Mouse (Mus musculus) forebrain, embryonic 12.5 days (tissue): Measurements from ENCODE around the gene Epp13. TPM values are rescaled to one million over a fixed set of nuclear protein-coding genes. Genes with fewer than 3 reads are reported as not detected.
"Not testable (repeated sequence)": the region's sequence is repeated elsewhere in the genome, so short reads cannot be mapped to it uniquely, and the experiment has no call there.

Experiments used
- ATAC-seq: fragments of 200-750 bp; cut with Nextera tagmentation; 2 replicates; pipeline ENCODE4 v1.8.0; 2017; ENCODE audit warnings: moderate TSS enrichment; ENCODE audit not compliant: low FRiP score
- H3K27ac ChIP-seq: fragments of 300-500 bp; sonication (generic); 2 replicates; pipeline ENCODE4 v1.5.1; 2016; ENCODE audit warnings: mild to moderate bottlenecking
- H3K27me3 ChIP-seq: fragments of 300-500 bp; sonication (generic); 2 replicates; pipeline ENCODE4 v1.6.1; 2016; ENCODE audit warnings: mild to moderate bottlenecking
- H3K36me3 ChIP-seq: fragments of 300-500 bp; sonication (generic); replicated peaks from 2 replicates; pipeline ENCODE4 v1.6.1; 2016; ENCODE audit warnings: mild to moderate bottlenecking
- H3K4me1 ChIP-seq: fragments of 300-500 bp; sonication (generic); 2 replicates; pipeline ENCODE4 v1.6.1; 2016
- H3K4me2 ChIP-seq: fragments of 300-500 bp; sonication (generic); 2 replicates; pipeline ENCODE4 v1.6.1; 2016; ENCODE audit warnings: mild to moderate bottlenecking, moderate library complexity
- H3K4me3 ChIP-seq: fragments of 300-500 bp; sonication (generic); replicated peaks from 2 replicates; pipeline ENCODE4 v1.5.1; 2016; ENCODE audit warnings: mild to moderate bottlenecking
- H3K9ac ChIP-seq: fragments of 300-500 bp; sonication (generic); 2 replicates; pipeline ENCODE4 v1.6.1; 2016; ENCODE audit warnings: mild to moderate bottlenecking
- H3K9me3 ChIP-seq: fragments of 300-500 bp; sonication (generic); 2 replicates; pipeline ENCODE4 v1.6.1; 2016
- WGBS: fragments of 180-500 bp; shearing (Covaris S2); methylation state at CpG from one replicate; pipeline ENCODE4 v1.1.7; 2016; 5-methylcytosine and 5-hydroxymethylcytosine counted together
- polyA plus RNA-seq: library from polyadenylated mRNA; unstranded; fragments of >200 nt; fragmentation: Nextera tagmentation; extraction: Ambion mirVana; gene quantifications from 2 replicates; pipeline ENCODE4 v1.2.1, GENCODE M21; 2016

Gene Epp13
- polyA plus RNA-seq, 1 experiment from 2014 or later = not detected

DNA sequence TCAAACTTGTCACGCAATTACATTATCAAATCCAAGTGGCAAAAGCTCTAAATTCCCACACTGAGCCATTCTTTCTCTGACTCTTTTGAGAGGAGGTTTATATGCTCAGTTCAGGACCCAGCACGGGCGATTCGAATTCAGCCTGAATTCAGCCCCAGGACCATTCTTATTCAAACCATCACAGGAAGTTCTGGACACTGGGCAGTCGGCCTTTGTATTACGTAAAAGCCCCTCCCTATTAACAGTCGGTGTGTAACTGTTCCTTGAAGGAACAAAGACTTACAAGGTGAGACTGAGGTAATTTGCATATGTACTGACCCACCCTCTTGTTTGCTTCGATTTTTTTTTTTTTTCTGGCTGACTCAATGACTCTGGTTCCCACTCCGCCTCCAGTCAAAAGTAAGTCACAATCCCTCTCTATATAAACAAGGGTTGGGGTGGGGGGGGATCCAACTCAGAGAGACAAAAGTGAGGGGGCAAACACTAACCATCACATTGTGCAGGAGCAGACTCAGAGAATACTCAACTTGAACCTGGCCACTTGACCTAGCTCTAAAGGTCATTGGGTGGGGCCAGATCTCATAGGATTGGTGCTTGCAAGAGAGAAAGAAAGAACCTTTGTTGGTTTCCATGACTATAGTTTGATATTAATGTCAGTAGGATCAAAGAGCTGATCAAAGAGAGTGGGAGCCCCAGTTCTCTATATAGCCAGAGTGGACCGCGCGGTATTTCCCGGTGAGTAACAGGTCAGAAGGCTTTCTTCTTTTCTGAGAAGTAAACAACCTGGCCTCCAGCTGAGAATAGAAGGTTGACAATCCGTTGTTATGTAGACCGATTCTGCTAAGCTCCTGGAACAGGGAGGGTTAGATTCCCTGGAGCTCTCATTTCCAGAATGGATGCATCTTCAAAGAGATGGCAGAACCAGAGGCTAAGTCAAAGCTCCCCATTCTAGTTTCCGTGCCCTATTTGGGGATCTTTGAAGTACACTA is 6.0 kb downstream of the Epp13 start:
- no peak overlapping the region for H3K4me3 ChIP-seq
- no peak overlapping the region for H3K4me2 ChIP-seq
- no peak overlapping the region for H3K27ac ChIP-seq
- H3K4me1 ChIP-seq = no peaks in the 10 kb centered on the region
- 34% methylated on average over 16 of the region's 16 CpGs for WGBS
- H3K9me3 ChIP-seq = no peaks in the 10 kb centered on the region
- no peak overlapping the region for H3K9ac ChIP-seq
- no peaks in the 10 kb centered on the region for H3K36me3 ChIP-seq
- H3K27me3 ChIP-seq = no peaks in the 10 kb centered on the region
- no peak for ATAC-seq

DNA sequence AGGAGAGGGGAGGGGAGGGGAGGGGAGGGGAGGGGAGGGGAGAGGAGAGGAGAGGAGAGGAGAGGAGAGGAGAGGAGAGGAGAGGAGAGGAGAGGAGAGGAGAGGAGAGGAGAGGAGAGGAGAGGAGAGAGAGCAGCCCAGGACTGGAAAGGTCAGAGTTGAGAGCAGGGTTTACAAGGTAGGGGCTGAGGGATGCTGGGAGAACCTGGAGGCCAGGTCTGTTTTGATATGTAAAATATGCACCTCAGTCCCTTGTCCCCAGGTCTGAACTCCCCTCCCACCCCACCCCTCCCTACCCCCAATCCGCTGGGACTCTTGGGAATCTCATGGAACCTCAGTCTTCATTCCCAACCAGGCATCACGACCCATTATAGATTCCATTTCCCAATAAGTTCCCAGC is 7.5 kb downstream of the Epp13 start:
- not testable (repeated sequence) for H3K4me3 ChIP-seq, H3K36me3 ChIP-seq, H3K4me2 ChIP-seq, H3K27me3 ChIP-seq, H3K27ac ChIP-seq, H3K9ac ChIP-seq, H3K4me1 ChIP-seq, ATAC-seq, H3K9me3 ChIP-seq
- 54% methylated on average over 2 of the region's 2 CpGs for WGBS

DNA sequence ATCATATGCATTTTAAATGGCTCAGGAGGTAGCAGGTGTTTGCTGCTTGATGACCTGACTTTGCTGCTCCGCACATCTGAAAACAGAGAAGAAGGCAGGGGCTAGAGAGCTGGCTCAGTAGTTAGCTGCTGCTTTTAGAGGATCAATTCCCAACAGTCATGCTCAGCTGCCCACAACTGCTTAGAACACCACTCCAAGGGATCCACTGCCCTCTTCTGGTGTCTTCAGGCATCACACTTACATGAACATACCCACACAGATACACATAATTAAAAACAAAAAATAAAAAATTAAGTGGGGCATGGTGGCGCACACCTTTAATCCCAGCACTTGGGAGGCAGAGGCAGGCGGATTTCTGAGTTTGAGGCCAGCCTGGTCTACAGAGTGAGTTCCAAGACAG is 9.6 kb downstream of the Epp13 start:
- no peaks in the 10 kb centered on the region for H3K4me1 ChIP-seq
- no peaks in the 10 kb centered on the region for H3K9me3 ChIP-seq
- H3K27me3 ChIP-seq = no peaks in the 10 kb centered on the region
- no peaks in the 10 kb centered on the region for H3K36me3 ChIP-seq
- 83% methylated on average over 3 of the region's 3 CpGs for WGBS
- H3K27ac ChIP-seq = no peak overlapping the region
- no peak overlapping the region for H3K4me2 ChIP-seq
- no peak overlapping the region for H3K4me3 ChIP-seq
- no peak for ATAC-seq
- H3K9ac ChIP-seq = no peak overlapping the region

DNA sequence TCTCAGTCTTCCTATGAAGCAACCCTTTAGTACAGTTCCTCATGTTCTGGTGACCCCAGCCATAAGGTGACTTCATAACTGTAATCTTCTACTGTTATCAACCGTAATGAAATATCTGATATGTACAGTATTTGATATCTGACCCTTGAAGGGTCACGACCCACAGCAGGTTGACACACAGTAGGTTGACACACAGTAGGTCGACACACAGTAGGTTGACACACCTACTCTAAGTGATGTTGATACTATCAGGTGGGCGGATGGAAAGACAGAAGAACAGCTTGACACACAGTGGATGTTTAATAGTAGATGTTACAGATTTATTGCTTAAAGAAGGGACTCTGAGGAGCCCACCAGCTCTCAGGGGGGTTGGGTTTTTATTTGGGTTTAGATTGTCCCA is 10.5 kb downstream of the Epp13 start:
- Histone ChIP-seq H3K9ac (no peak overlapping the region), H3K27me3 (no peaks in the 10 kb centered on the region), H3K36me3 (no peaks in the 10 kb centered on the region), H3K4me3 (no peak overlapping the region), H3K9me3 (no peaks in the 10 kb centered on the region), H3K4me2 (no peak overlapping the region), H3K4me1 (no peaks in the 10 kb centered on the region), H3K27ac (no peak overlapping the region)
- no peak for ATAC-seq
- WGBS = 85% methylated on average over 4 of the region's 4 CpGs

DNA sequence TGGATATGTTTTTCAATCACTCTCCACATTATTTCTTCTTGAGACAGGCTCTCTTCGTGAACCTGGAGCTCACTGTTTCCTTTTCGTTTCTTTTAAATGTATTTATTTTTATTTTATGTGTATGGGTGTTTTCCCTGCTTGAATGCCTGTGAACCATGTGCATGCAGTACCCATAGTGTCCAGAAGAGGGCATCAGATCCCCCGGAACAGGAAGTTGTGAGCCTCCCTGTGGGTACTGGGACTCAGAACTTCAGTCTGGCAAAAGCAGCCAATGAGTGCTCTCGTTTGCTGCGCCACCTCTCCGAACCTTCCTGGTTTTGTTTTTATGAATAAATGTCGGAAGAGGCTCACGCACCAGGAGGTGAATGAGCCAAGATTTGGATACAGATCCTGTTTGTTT is 13.2 kb downstream of the Epp13 start:
- WGBS = 67% methylated on average over 8 of the region's 8 CpGs
- Histone ChIP-seq H3K36me3 (no peaks in the 10 kb centered on the region), H3K4me2 (no peak overlapping the region), H3K4me3 (no peak overlapping the region), H3K4me1 (no peaks in the 10 kb centered on the region), H3K27me3 (no peaks in the 10 kb centered on the region), H3K9me3 (no peaks in the 10 kb centered on the region), H3K9ac (no peak overlapping the region), H3K27ac (no peak overlapping the region)
- no peak for ATAC-seq

DNA sequence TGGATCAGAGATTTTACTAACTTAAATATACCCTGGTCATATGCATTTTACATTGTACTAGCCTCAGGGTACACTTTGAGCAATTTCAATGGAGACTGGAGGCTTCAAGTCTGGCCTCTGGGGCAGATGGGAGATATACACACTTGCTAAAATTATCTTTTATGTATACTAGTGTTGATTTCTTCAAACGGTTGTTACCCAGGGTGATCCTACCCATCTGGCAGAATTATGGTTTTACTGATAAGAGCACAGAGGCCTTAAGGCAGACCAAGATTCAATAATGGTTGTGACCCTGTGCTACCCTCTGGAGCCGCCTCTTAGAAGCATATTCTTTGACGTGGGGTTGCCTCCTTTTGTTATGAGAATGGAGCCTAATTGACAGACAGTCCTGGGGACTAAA is 25.4 kb downstream of the Epp13 start:
- H3K9me3 ChIP-seq = no peaks in the 10 kb centered on the region
- H3K27me3 ChIP-seq = no peaks in the 10 kb centered on the region
- no peak for ATAC-seq
- H3K27ac ChIP-seq = no peak overlapping the region
- H3K4me3 ChIP-seq = no peak overlapping the region
- 61% methylated on average over 3 of the region's 3 CpGs for whole genome bisulfite sequencing
- no peaks in the 10 kb centered on the region for H3K36me3 ChIP-seq
- H3K9ac ChIP-seq = no peak overlapping the region
- H3K4me2 ChIP-seq = no peak overlapping the region
- H3K4me1 ChIP-seq = no peaks in the 10 kb centered on the region

DNA sequence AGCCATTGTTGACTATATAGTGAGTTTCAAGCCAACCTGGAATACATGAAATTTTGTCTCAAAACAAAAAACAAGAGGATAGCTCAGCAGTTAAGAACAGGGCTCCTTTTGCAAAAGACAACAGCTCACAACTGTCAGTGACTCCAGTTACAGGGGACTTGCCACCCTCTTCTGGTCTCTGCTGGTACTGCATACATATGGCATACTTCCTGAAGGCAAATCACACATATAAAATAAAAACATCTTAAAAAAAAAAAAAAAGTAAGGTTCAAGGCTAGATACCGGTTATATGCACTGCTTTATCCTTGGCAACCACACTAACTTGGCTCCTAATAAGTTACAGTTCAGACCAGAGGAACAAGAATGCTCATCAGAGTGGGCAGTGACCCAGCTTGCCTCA is 30.2 kb downstream of the Epp13 start:
- WGBS = 3% methylated on average over 1 of the region's 1 CpGs
- Histone ChIP-seq H3K9ac (no peak overlapping the region), H3K36me3 (no peaks in the 10 kb centered on the region), H3K4me1 (peaks cover 9% of the 10 kb centered on the region), H3K27ac (no peak overlapping the region), H3K27me3 (no peaks in the 10 kb centered on the region), H3K4me2 (peak overlapping the region; percentile 57), H3K4me3 (peak overlapping the region; percentile 51), H3K9me3 (no peaks in the 10 kb centered on the region)
- ATAC-seq = no peak

DNA sequence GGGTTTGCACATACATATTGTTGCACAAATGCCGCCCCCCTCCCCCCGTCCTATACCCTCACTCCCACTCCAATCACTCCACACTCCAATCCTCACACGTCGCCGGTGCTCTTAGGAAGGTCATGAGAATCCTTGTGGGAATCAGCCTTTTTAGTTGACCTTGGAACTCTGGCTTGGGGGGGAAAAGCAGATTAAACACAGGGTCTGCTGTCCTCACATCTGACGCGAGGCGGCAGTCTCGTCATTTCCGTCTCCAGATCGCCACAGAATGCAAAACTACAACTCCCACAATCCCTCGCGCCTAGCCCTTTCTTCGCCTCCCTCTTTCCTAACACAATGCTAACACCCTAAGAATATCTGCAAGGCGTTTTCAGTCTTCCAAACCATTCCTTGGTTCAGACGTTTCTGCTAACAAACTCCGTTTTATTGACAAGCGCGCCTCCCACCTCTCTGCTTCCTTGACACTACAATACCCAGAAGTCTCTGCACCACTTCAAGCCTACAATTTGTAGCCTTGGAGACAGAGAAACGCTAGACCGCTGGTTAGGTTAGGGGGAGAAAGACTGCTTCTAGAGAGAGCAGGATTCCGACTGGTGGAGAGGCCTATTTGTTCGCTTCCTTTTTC is 31.1 kb downstream of the Epp13 start:
- Histone ChIP-seq H3K9ac (peak overlapping the region; percentile 56; the same call in 1 of the 2 replicates), H3K4me1 (peaks cover 13% of the 10 kb centered on the region), H3K4me2 (peak overlapping the region; percentile 57), H3K36me3 (no peaks in the 10 kb centered on the region), H3K4me3 (peak overlapping the region; percentile 51), H3K27me3 (no peaks in the 10 kb centered on the region), H3K9me3 (no peaks in the 10 kb centered on the region), H3K27ac (peak overlapping the region; percentile 87)
- ATAC-seq = peak; percentile 69
- WGBS = 1% methylated on average over 23 of the region's 23 CpGs

DNA sequence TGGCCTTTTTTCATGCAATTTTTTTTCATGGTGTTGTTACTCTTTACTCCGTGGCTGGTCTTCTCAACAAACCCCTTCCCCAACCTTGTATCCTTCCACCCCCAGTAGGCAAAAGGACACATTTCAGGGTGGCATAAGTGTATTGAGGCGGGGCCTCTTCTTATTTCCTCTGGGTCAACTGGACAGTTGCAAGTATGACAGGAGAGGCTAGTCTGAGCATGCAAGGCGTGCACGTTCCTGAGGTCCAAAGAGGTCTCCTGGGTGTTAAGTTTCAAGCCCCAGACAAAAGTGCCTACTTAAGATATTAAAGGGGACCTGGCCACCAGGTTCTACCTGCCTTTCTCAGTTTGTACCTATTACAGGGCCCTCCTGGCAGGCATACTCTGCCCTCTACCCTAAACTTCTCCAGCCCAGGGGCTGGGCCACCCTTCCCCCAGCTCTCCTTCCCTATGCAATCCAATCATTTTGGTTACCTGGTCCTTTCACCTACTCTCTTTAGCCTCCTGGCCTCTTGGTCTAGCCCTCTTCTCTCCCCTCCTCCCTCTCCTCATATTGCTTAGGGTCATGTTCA is 32.0 kb downstream of the Epp13 start:
- H3K4me1 ChIP-seq = peaks cover 13% of the 10 kb centered on the region
- no peak overlapping the region for H3K9ac ChIP-seq
- H3K27me3 ChIP-seq = no peaks in the 10 kb centered on the region
- 88% methylated on average over 4 of the region's 4 CpGs for WGBS
- H3K4me3 ChIP-seq = no peak overlapping the region
- H3K27ac ChIP-seq = no peak overlapping the region
- 0 out of 2 replicates have a peak overlapping the region, but pooled peaks have one; percentile 4 for H3K4me2 ChIP-seq
- no peak for ATAC-seq
- no peaks in the 10 kb centered on the region for H3K36me3 ChIP-seq
- H3K9me3 ChIP-seq = no peaks in the 10 kb centered on the region

DNA sequence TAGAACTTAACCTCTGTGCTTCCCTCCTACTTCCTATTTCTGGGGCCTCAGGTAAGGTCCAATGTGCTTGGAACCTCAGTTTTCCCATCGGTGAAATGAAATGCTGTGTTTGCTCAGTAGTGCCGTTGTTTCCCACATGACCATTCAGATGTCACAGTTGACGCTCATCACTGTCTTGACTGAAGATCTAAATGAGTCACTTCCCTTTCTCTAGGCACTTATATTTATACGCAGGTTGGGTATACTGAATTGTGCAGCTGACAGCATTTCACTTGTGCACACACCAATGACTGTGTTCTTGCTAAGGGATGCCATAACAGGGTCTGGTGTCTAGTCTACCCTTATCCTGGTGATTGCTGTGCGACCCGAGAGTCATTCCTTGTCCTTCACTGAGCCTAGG is 32.9 kb downstream of the Epp13 start:
- Histone ChIP-seq H3K9ac (no peak overlapping the region), H3K4me1 (peaks cover 13% of the 10 kb centered on the region), H3K27me3 (no peaks in the 10 kb centered on the region), H3K4me2 (no peak overlapping the region), H3K36me3 (0 out of 2 replicates have a peak, but pooled peaks cover 3% of the 10 kb centered on the region), H3K4me3 (no peak overlapping the region), H3K9me3 (no peaks in the 10 kb centered on the region), H3K27ac (no peak overlapping the region; the same call in 1 of the 2 replicates)
- 88% methylated on average over 6 of the region's 6 CpGs for WGBS
- ATAC-seq = no peak

DNA sequence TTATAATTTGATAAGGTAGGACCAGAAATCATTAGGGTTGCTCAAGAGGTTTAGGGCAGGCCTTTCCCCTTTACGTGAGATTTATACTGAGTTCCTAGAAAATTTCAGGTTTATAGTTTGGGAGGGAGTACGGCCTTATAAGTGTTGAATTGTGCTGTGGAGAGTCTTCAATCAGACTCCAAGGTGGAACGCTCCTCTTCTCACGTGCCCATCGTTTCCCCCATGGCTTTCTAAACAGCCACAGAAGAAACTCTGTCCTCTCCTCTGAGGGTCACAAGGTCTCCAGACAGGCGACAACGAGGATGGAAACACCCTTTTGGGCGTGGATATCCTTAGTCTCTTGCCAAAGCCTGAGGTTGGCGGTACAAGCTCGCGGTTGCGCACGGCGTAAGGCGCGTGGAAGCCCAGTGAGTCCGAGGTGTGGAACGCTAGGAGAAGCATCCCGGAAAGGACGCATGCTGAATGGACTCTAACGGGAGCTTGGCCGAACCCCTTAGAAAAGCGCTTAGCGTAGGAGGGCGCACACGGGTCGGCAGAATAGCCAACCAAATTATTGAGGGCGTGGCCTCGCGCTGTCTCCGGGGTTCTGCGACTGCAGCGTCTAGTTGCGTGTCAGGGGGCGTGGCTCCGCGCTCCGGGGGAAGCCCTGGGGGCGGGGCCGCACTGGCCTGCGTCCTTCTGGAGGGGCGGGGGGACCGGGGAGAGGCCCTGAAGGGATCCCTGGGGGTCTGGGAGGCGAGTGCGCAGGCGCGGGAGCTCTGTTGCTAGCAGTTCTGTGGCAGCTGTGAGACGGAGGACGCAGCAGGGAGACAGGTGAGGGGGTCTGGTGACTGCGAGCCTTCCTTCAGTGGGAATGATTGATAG is 33.6 kb downstream of the Epp13 start, which contains the start of gene Zfp667:
Zfp667 (plus strand) TSS at position 738 of the 864 bp plus-strand sequence.
- peak within 1 kb of the TSS; percentile 48 for H3K4me3 ChIP-seq
- WGBS = 3% methylated on average over 50 of the region's 50 CpGs
- H3K4me2 ChIP-seq = peak within 1 kb of the TSS; percentile 75
- H3K4me1 ChIP-seq = peaks cover 13% of the 10 kb centered on the region
- peak within 1 kb of the TSS; percentile 59 for H3K9ac ChIP-seq
- H3K9me3 ChIP-seq = no peaks in the 10 kb centered on the region
- peak within 1 kb of the TSS; percentile 77 for H3K27ac ChIP-seq
- no peaks in the 10 kb centered on the region for H3K27me3 ChIP-seq
- 0 out of 2 replicates have a peak, but pooled peaks cover 3% of the 10 kb centered on the region for H3K36me3 ChIP-seq
- peak; percentile 82 for ATAC-seq
